Mouse (Mus musculus): Measurements from ENCODE around the gene Slfn2. TPM values are rescaled to one million over a fixed set of nuclear protein-coding genes. Genes with fewer than 3 reads are reported as not detected.

The Slfn2 gene
- total RNA-seq, 4 experiments from 2014 or later, result 4.8 to 7.0 (median 6.1) TPM

DNA sequence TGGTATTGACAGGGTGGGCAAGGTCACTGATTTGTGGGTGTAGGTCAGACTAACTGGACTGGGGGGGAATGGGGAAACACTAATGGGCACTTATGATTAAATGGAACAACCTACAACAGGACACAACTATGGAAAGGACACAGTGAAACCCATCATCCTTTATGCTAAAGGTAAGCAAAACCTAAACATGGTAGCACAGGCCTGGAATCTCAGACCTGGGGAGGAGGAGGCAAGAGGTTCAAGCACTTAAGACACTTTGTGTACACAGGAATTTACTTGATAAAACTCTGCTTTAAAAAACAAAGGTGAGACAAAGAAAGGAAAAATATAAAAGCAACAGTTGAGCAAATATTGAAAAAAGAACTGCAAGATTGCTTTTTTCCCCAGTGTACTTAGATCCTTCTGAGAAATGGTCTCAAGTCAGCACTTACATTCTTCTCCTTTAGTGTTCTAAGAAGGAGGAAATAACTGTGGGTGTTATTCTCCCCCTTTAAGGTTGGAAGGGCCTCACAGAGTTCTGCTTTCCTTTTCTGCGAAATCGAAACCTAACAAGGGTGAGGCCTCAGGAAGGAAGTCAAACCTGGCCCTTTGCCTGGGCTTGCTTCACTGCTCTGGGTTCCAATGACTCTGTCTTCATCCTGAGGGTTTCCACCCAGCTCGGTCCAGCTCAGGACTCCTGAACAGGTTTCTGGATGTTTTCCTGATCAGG lies 13.0 kb downstream of the Slfn2 start:
- peak; percentile 57 for DNase-seq

DNA sequence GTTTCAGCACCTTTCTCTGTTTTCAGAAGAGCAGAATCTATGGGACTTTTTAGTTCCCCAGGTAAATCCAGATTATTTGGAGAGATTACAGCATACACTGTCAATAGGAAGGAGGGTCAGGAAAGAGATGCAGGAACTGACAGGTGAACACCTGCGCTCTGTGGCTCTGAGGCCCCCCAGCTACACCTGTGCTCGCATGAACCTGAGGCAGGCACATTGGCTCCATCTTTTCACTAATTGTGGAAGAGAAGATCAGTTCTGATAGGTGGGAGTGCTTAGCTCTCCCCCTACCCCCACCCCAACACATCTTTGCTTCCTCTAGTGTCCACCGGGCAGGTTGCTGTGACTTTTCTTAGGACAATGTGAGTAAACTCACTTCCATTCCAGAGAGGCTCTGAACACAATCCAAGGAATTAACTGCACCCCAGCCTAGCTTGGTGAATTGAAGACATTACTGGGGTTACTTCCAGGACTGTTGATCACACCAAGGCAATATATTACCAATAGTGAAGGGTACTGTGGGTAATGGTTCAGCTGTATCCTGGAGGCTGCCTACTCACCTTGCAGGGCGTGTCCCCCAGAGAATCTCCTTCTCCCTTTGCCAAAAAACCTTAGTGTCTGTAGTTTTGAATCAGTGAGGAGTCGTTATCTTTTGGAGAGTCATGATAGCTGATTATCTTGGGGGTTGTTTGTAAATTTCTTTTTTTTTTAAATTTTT lies 13.7 kb downstream of the Slfn2 start:
- no peak for DNase-seq

DNA sequence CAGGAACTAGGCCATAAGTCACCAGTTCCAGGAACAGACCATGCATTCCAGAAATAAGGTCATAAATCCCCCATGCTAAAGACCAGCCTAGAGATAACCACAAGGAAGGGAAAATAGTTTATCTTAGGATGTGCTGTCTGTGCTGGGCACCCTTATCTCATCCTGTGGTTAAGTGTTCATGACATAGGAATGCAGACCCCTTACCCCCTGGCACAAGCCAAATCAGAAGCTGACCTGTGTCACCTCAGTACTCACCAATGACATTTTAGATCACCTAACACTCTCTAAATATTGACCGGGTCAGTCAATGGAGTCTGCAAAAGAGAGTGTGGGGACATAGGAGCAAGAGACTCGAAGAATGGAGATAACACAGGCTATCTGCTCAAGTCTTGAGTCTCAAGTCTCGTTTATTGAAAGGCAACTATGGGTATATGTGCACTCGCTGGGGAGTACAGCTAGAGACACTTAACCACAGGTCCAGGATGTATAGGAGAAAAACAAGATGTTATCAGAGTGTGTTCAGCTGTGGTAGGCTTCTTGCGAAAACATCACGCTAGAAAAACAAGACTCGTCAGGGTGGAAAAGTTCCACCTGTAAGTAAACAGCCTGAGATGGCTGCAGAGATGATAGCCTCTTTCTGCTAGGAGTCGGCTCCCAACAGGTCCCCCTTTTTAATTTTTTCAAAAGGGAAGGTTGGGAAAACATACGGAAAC lies 14.7 kb downstream of the Slfn2 start:
- no peak for DNase-seq

DNA sequence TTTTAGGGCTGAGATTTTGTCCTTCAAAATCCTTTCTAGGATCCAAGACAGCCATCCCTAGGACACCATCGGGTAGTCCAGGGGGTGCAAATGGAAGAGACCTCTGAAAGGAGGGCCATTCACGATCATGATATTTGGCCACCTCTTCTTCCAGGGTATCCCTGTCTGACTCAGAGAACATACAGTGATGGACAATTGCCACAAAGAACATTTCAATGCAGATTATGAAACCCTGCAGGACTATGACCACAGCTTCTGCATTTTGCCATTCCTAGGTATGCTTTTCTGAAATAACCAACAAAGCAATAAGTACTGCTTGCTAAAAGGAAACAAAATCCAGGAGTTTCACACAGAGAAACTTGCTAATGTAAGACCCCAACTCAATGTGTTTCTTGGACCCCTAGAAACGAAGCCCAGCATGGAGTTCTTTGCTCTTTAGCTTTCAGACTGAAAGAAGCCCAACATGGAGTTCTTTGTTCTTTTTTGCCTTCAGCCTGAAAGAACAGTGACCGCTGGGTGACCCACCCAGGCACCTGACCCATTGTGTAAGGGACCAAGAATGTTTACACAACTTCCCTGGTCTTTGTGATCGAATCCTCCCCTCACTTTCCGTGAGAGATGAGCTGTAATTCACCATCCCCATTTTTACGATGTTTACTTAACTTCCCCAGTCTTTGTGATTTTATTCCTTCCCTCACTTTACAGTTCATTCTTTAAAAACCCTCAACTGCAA lies 18.0 kb downstream of the Slfn2 start:
- no peak for DNase-seq

DNA sequence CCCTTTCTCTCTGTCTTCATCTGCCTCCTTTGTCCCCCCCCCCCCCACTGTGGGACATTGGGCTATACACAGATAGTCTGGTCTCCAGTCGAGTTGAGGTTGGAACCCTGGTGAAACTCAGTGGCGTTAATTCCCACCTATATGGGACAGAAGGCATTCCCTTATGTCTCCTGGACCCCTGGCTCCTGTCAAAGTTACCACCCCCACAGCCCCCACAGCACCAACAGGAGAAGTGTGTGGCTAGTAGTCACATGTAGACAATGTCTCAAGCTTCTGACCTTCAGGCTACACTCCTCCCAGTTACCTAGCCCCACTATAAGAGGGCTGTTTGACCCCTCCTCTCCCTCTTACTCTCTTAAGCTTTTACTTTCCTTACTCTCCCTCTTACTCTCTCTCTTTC lies 19.2 kb downstream of the Slfn2 start:
- DNase-seq, result no peak

DNA sequence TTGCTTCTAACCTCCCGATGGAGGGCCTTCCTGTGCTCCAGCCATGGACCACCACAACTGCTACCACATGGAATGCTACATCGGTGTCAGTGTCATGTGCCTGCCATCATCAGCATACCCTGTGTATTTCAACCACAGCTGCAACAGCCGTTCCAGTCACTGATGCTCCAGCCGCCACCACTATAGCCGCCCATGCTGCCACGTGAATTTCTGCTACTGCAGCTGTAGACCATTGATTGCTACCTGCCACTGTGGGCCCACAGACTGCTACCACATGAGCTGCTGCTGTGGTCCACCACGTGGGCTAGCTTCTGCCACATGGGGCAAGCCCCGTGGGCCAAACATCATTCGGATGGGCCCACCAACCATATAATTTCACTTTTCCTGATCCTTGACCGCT lies 19.8 kb downstream of the Slfn2 start:
- no peak for DNase-seq

DNA sequence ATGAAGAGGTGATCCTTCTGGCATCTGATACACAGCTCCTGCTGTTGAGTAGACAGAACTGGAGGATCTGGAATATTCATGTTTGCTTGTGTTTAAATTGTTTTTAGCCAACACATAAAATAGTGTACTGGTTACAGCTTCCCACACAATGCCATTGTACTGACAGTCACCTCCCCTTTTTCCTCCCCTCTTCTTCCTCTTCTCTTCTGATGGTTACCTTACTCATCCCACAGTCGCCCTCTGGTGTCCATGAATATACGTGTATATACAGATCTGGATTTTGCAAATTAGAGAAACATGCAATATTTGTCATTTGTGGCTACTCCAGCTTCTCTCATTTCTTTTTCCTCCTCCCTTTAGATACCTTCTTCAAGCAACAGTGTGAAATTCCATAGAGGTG lies 50.2 kb downstream of the Slfn2 start:
- DNase-seq, result no peak

DNA sequence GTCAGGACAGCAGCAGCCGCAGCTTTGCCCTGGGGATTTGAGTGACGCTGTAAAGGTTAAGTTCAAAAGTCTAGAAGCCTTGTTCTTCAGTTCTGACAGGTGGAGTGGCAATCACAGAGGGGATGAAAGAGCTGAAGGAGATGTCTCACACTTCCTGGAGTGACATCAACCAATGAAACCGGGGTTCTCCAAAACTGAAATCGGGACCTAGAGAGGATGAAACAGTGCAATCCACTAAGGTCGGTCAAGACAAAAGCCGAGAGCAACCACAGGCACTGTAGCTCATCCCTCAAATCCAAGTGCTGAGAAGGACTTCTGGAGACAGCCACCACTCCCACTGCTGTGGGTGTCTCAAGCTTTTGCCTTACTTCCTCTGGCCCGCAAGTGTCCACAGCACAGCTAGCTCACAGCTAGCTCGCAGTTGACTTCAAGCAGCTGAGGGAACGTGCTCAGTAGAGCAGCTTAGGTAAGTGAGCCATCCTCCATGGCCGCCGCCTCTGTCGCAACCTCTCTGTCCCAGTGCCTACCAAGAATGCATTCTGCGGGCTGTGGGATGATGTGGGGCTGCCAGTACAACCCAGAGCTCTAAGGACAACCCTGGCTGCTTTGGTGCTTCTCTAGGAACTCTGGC lies 51.8 kb downstream of the Slfn2 start, which contains the start of gene Slfn1:
Gene Slfn1, plus strand, starts transcription at position 253 of the 631 bp plus-strand sequence.
- no peak for DNase-seq

DNA sequence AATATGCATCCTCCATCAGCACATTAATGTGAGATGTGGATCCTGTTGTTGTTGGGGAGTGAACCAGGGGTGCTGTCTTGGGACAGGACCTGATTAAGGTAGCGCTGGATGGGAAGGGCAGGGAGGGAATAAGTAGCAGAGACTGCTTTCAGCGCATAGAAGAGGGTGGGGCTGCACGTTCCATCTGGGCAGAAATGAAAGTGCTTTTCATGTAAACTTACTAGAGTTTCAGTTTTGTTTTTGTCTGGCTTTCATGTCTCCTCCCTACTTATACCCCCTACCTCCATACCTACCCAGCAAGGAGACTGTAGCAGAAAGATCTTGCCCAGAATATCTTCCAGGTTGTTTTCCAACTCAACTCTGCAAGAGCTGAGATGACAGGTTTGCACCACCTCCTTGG lies 53.1 kb downstream of the Slfn2 start:
- DNase-seq, result no peak

Small RNAs within 50 kb of the gene (microRNA-seq; reads per million reads assigned to microRNA genes)
- 0 reads per million in 2 experiments for gene Gm27598

Other genes starting within 250 kb of the Slfn2 start
- 10 to 100 TPM in 2 of 4 experiments, 1 to 10 TPM in 2; 9.0 to 12.4 (median 10.5) TPM for gene Rffl, start 193.9 kb upstream of the Slfn2 start, total RNA-seq (2022)
- gene Rad51d, start 174.5 kb upstream of the Slfn2 start, total RNA-seq (2022), result 10 to 100 TPM; 13.4 to 20.9 (median 18.1) TPM
- under 1 TPM in 3 of 4 experiments, not detected in 1; 0.14 to 0.43 (median 0.35) TPM for gene Fndc8, start 173.0 kb upstream of the Slfn2 start, total RNA-seq (2022)
- 10 to 100 TPM; 21.8 to 32.6 (median 26.9) TPM for gene Nle1, start 156.7 kb upstream of the Slfn2 start, total RNA-seq (2022)
- 1 to 10 TPM; 6.1 to 9.6 (median 7.4) TPM for gene Unc45b, start 154.6 kb upstream of the Slfn2 start, total RNA-seq (2022)
- gene Slfn5, start 113.8 kb upstream of the Slfn2 start, total RNA-seq (2022), result 10 to 100 TPM; 23.4 to 47.5 (median 37.3) TPM
- 10 to 100 TPM in 2 of 4 experiments, 1 to 10 TPM in 2; 7.4 to 11.7 (median 9.1) TPM for gene Slfn9, start 73.3 kb upstream of the Slfn2 start, total RNA-seq (2022)
- 1 to 10 TPM; 1.9 to 5.4 (median 3.5) TPM for gene Slfn8, start 44.3 kb upstream of the Slfn2 start, total RNA-seq (2022)
- under 1 TPM; 0.14 to 0.38 (median 0.24) TPM for gene Slfn1, start 51.7 kb downstream of the Slfn2 start, total RNA-seq (2022)
- gene Slfn4, start 110.1 kb downstream of the Slfn2 start, total RNA-seq (2022), result under 1 TPM; 0.15 to 0.30 (median 0.23) TPM
- 1 to 10 TPM; 2.5 to 4.0 (median 3.5) TPM for gene Slfn3, start 126.2 kb downstream of the Slfn2 start, total RNA-seq (2022)
- not detected for gene Slfn14, start 221.6 kb downstream of the Slfn2 start, total RNA-seq (2022)
- 100 to 1,000 TPM; 110 to 118 (median 117) TPM for gene Ap2b1, start 233.9 kb downstream of the Slfn2 start, total RNA-seq (2022)
- 10 to 100 TPM; 17.3 to 24.2 (median 20.4) TPM for gene Pex12, start 237.5 kb downstream of the Slfn2 start, total RNA-seq (2022)

All from adrenal gland, adult 8-10 months (tissue).